Comparison of ENCODE assay signal across 9 mouse cellular contexts in the genomic region with DNA sequence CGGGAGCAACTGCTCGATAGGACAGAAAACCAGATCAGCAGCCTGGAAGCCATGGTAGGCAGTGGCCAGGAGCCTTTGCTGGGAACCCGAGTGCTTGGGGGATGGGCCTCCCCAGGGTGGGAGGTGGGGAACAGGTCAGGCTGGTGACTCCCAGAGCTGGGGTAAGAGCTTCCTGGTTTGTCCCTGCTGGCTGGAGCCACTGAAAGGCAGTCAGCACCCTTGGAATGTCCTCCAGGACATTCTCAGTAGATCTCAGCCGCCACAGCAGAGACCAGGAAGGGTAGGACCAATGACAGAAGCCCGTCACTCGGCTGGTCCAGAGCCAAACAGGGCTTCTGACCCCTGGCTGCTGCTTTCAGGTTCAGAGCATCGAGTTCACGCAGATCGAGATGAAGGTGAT. TPM values are rescaled to one million over a fixed set of nuclear protein-coding genes. Genes with fewer than 3 reads are reported as not detected.
A peak's percentile ranks its signal among the peaks of the same experiment; 100 is the strongest.
DNase-seq lines count a peak whose midpoint lies in the region; ATAC-seq lines count a peak whose summit lies in the region.
"Had no signal": no experiment of that assay in that cellular context is flagged by ENCODE, and none has a peak within 500 bp of the region (broad histone marks: within the 10 kb centered on the region; RNA-seq: fewer than 3 reads in every experiment).

No protein-coding gene starts in this region.

- peak overlapping the region in 1 of 2 experiments; percentile 59; a peak in 2 of 4 replicates for H3K27ac ChIP-seq in heart, embryonic 14.5 days (replicated peaks in 1 of 2; ENCODE audit: control insufficient read depth in 1 of 2, insufficient read depth in 1 of 2, low read depth in 2 of 2, low read length in 2 of 2)
- peak overlapping the region; percentile 52; the same call in 1 of the 2 replicates for H3K27ac ChIP-seq in embryonic facial prominence, embryonic 14.5 days (replicated peaks; ENCODE audit: low read depth, low read length)
- H3K27ac ChIP-seq in limb, embryonic 10.5 days: peak overlapping the region; percentile 27; the same call in 1 of the 2 replicates

- no peak for DNase-seq in heart, postnatal 25 days (ENCODE audit: low spot score)
- DNase-seq in 3134 (ENCODE audit: extremely low read depth, insufficient read length, low spot score): peak; percentile 63
- DNase-seq in embryonic facial prominence, embryonic 14.5 days (ENCODE audit: low spot score): no peak
- DNase-seq in limb, embryonic 10.5 days (ENCODE audit: low spot score): no peak
- DNase-seq in testis, postnatal 14 days (ENCODE audit: low spot score): no peak
- DNase-seq in thymus, postnatal 0 days (ENCODE audit: low spot score): no peak
- no peak for DNase-seq in thymus, postnatal 4 days
- DNase-seq: layer of hippocampus, adult 9-11 months had no signal

- H3K9me3 ChIP-seq in heart, embryonic 14.5 days (ENCODE audit: control insufficient read depth, low read length): no peaks in the 10 kb centered on the region
- no peaks in the 10 kb centered on the region for H3K9me3 ChIP-seq in embryonic facial prominence, embryonic 14.5 days (ENCODE audit: control insufficient read depth, low read length)
- no peaks in the 10 kb centered on the region for H3K9me3 ChIP-seq in limb, embryonic 10.5 days (replicated peaks)

- H3K9ac ChIP-seq in heart, embryonic 14.5 days (ENCODE audit: low read length): peak overlapping the region; percentile 41; the same call in 1 of the 2 replicates
- no peak overlapping the region for H3K9ac ChIP-seq in embryonic facial prominence, embryonic 14.5 days (ENCODE audit: low read depth, low read length)

- no peaks in the 10 kb centered on the region for H3K27me3 ChIP-seq in heart, embryonic 14.5 days (ENCODE audit: control insufficient read depth, insufficient read depth, low read length)
- H3K27me3 ChIP-seq in embryonic facial prominence, embryonic 14.5 days (replicated peaks; ENCODE audit: control insufficient read depth, insufficient read depth, low read length): no peaks in the 10 kb centered on the region
- H3K27me3 ChIP-seq in limb, embryonic 10.5 days (ENCODE audit: low read depth, poor library complexity, severe bottlenecking): no peaks in the 10 kb centered on the region

- WGBS in heart, embryonic 14.5 days: 67% methylated on average over 9 of the region's 9 CpGs
- 86% methylated on average over 9 of the region's 9 CpGs for WGBS in embryonic facial prominence, embryonic 14.5 days
- WGBS in limb, embryonic 10.5 days: 86% methylated on average over 9 of the region's 9 CpGs

- peaks cover 19 to 38% of the 10 kb centered on the region in 2 experiments for H3K4me1 ChIP-seq in heart, embryonic 14.5 days (ENCODE audit: control insufficient read depth in 2 of 2, insufficient read depth in 2 of 2, low read length in 2 of 2)
- peaks cover 13% of the 10 kb centered on the region; the same call in 1 of the 2 replicates for H3K4me1 ChIP-seq in embryonic facial prominence, embryonic 14.5 days (ENCODE audit: control insufficient read depth, insufficient read depth, low read length)
- H3K4me1 ChIP-seq in limb, embryonic 10.5 days: peaks cover 36% of the 10 kb centered on the region

- H3K4me2 ChIP-seq in heart, embryonic 14.5 days (ENCODE audit: low read length): peak overlapping the region; percentile 98; the same call in 1 of the 2 replicates
- 0 out of 2 replicates have a peak overlapping the region, but pooled peaks have one; percentile 96 for H3K4me2 ChIP-seq in embryonic facial prominence, embryonic 14.5 days (ENCODE audit: low read depth, low read length)

- ATAC-seq in heart, embryonic 14.5 days (ENCODE audit: insufficient number of reproducible peaks, insufficient read depth, low FRiP score, low read depth): no peak
- no peak for ATAC-seq in embryonic facial prominence, embryonic 14.5 days (ENCODE audit: low read depth)

- H3K4me3 ChIP-seq in heart, embryonic 14.5 days (ENCODE audit: control insufficient read depth in 1 of 2, insufficient read depth in 1 of 2, low read depth in 1 of 2, low read length in 2 of 2): no peak overlapping the region
- H3K4me3 ChIP-seq in embryonic facial prominence, embryonic 14.5 days (ENCODE audit: low read depth, low read length): no peak overlapping the region
- peak overlapping the region; percentile 91; the same call in 1 of the 2 replicates for H3K4me3 ChIP-seq in limb, embryonic 10.5 days

- H3K36me3 ChIP-seq in heart, embryonic 14.5 days (ENCODE audit: control insufficient read depth, insufficient read depth, low read length): peaks cover 41% of the 10 kb centered on the region
- H3K36me3 ChIP-seq in embryonic facial prominence, embryonic 14.5 days (ENCODE audit: control insufficient read depth, insufficient read depth, low read length): peaks cover 45% of the 10 kb centered on the region
- H3K36me3 ChIP-seq in limb, embryonic 10.5 days: peaks cover 56% of the 10 kb centered on the region

- intact Hi-C loops in heart, postnatal 25 days (cut with DNase I): no loop called here

RNA-seq across cellular contexts. Expression of a gene that starts 2.4 kb away (rescaled TPM):
- polyA plus RNA-seq in heart, embryonic 14.5 days (2014; fragmentation: Nextera tagmentation; extraction: Ambion mirVana): 62.4 and 65.4 TPM in 2 replicates
- total RNA-seq in heart, postnatal 25 days (2021): 10 to 100 TPM; 29.5 to 30.4 TPM
- polyA plus RNA-seq in embryonic facial prominence, embryonic 14.5 days (2014; fragmentation: Nextera tagmentation; extraction: Ambion mirVana): 77.9 and 89.3 TPM in 2 replicates
- 123 and 127 TPM in 2 replicates for polyA plus RNA-seq in limb, embryonic 10.5 days (2016; fragmentation: Nextera tagmentation; extraction: Ambion mirVana)
- 81.4 and 86.0 TPM in 2 replicates for polyA plus RNA-seq in thymus, postnatal 0 days (2015; fragmentation: Nextera tagmentation; extraction: Ambion mirVana)

RNA-seq across cellular contexts. Expression of a gene that starts 26.9 kb away (rescaled TPM):
- polyA plus RNA-seq in heart, embryonic 14.5 days (2014; fragmentation: Nextera tagmentation; extraction: Ambion mirVana): 11.0 and 13.2 TPM in 2 replicates
- 1 to 10 TPM; 7.1 to 8.0 TPM for total RNA-seq in heart, postnatal 25 days (2021)
- polyA plus RNA-seq in embryonic facial prominence, embryonic 14.5 days (2014; fragmentation: Nextera tagmentation; extraction: Ambion mirVana): 22.1 and 26.5 TPM in 2 replicates
- polyA plus RNA-seq in limb, embryonic 10.5 days (2016; fragmentation: Nextera tagmentation; extraction: Ambion mirVana): 13.3 and 13.8 TPM in 2 replicates
- 25.1 and 26.3 TPM in 2 replicates for polyA plus RNA-seq in thymus, postnatal 0 days (2015; fragmentation: Nextera tagmentation; extraction: Ambion mirVana)
